Mouse (Mus musculus) erythroblast, adult 5-6 weeks (primary cell): ENCODE results near the gene Klhl21. TPM values are rescaled to one million over a fixed set of nuclear protein-coding genes. Genes with fewer than 3 reads are reported as not detected.

Source experiments
- ATAC-seq: replicated peaks from 2 replicates; pipeline ENCODE4 v1.8.0; 2016; ENCODE audit warnings: moderate number of reproducible peaks, mild to moderate bottlenecking, moderate TSS enrichment, inconsistent platforms; ENCODE audit not compliant: poor library complexity, low FRiP score, severe bottlenecking
- total RNA-seq, 2 experiments: library from RNA; stranded (forward) in 1 of 2; stranded (reverse) in 1 of 2; fragments of 150-400 nt in 1 of 2; fragments of 200-764, 138-1000 nt in 1 of 2; gene quantifications; 2 replicates each; pipeline versions ENCODE4 v1.2.3 to v1.2.4; 2015 to 2017; ENCODE audit warnings: low replicate concordance in 2 of 2

Gene Klhl21
- total RNA-seq, 2 experiments from 2014 or later = 0.77 to 2.7 TPM

DNA sequence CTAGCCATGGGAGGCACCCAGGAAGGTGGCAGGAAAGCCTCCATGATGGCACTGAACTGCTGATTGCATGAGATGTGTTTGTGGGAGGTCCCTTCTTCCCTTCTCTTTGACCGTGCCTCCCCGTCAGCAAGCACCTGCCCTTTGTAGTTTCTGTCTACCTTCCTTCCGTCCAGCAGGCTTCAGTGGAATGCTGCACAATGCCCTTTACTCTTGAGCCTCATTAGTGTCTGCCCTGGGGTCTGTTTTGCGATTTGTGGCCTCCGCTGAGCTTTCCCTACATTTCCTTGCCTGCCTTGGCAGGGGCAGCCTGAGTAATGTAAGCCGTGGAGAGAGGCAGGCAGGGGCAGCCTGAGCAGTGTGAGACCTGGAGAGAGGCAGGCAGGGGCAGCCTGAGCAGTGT lies 36.0 kb downstream of the Klhl21 start:
- no peak for ATAC-seq

DNA sequence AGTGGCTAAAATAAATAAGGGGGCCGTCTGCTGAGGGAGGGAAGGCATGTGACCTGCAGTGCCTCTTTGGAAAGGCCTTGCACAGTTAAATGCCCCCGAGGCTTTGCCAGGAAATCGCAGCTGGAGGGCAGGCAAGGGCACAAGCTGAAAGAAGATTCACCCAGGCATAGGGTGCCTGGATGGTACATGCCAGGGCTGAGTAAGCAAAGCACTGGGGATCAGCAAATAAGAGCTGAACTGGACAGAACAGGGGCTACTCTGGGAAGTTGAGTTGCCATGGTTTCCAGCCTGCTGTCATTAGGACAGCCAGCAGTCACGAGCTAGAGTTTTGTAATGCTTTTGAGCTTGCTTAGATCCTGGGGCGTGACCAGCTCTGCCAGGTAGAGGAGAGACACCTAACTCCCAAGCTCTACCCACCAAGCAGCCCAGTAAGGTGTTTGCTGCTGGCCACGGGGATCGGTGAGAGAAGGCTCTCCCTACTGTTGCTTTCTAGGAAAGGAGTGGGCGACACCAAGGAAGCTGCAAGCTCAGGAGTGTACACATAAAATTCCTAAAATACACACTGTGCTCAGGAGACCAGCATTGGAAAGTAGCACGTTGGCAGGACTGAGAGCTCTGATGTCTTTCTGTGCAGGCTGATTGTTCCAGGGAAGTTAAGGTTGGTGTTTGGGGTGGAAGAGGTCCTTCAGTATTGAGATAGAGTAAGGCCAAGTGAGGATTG lies 53.9 kb downstream of the Klhl21 start:
- ATAC-seq = no peak

- no peak for ATAC-seq
These were observed 58.7 kb downstream of the Klhl21 start for GRCm38 (mm10) chr4:152067280-152067679.

Other genes starting within 250 kb of the Klhl21 start
- 11.7 and 27.8 TPM in 2 replicates for gene Camta1, start 146.9 kb upstream of the Klhl21 start, total RNA-seq (2015; ENCODE audit: low replicate concordance)
- 4.9 and 25.7 TPM in 2 replicates for gene Camta1, start 146.9 kb upstream of the Klhl21 start, total RNA-seq (2017; ENCODE audit: low replicate concordance)
- gene Dnajc11, start 75.1 kb upstream of the Klhl21 start, total RNA-seq (2015; ENCODE audit: low replicate concordance) = 17.1 and 26.3 TPM in 2 replicates
- gene Dnajc11, start 75.1 kb upstream of the Klhl21 start, total RNA-seq (2017; ENCODE audit: low replicate concordance) = 39.4 and 50.2 TPM in 2 replicates
- gene Thap3, start 19.8 kb upstream of the Klhl21 start, total RNA-seq (2015; ENCODE audit: low replicate concordance) = 0.58 and 2.1 TPM in 2 replicates
- gene Thap3, start 19.8 kb upstream of the Klhl21 start, total RNA-seq (2017; ENCODE audit: low replicate concordance) = 0.84 TPM in 1 of 2 replicates, not detected in the other
- 0.42 and 1.9 TPM in 2 replicates for gene Phf13, start 12.5 kb upstream of the Klhl21 start, total RNA-seq (2015; ENCODE audit: low replicate concordance)
- gene Phf13, start 12.5 kb upstream of the Klhl21 start, total RNA-seq (2017; ENCODE audit: low replicate concordance) = 0.85 and 0.98 TPM in 2 replicates
- gene Zbtb48, start 18.9 kb downstream of the Klhl21 start, total RNA-seq (2015; ENCODE audit: low replicate concordance) = 2.7 and 2.9 TPM in 2 replicates
- 2.9 and 4.2 TPM in 2 replicates for gene Zbtb48, start 18.9 kb downstream of the Klhl21 start, total RNA-seq (2017; ENCODE audit: low replicate concordance)
- gene Tas1r1, start 29.8 kb downstream of the Klhl21 start, total RNA-seq (2015; ENCODE audit: low replicate concordance) = 1.9 TPM in 1 of 2 replicates, not detected in the other
- gene Tas1r1, start 29.8 kb downstream of the Klhl21 start, total RNA-seq (2017; ENCODE audit: low replicate concordance) = not detected in 2 replicates
- gene Nol9, start 30.5 kb downstream of the Klhl21 start, total RNA-seq (2015; ENCODE audit: low replicate concordance) = 6.7 and 7.3 TPM in 2 replicates
- 3.9 and 6.3 TPM in 2 replicates for gene Nol9, start 30.5 kb downstream of the Klhl21 start, total RNA-seq (2017; ENCODE audit: low replicate concordance)
- 0.42 TPM in 1 of 2 replicates, not detected in the other for gene Plekhg5, start 63.7 kb downstream of the Klhl21 start, total RNA-seq (2015; ENCODE audit: low replicate concordance)
- 1.4 and 2.0 TPM in 2 replicates for gene Plekhg5, start 63.7 kb downstream of the Klhl21 start, total RNA-seq (2017; ENCODE audit: low replicate concordance)
- not detected in 2 replicates for gene Tnfrsf25, start 107.1 kb downstream of the Klhl21 start, total RNA-seq (2015; ENCODE audit: low replicate concordance)
- not detected in 2 replicates for gene Tnfrsf25, start 107.1 kb downstream of the Klhl21 start, total RNA-seq (2017; ENCODE audit: low replicate concordance)
- gene Espn, start 143.6 kb downstream of the Klhl21 start, total RNA-seq (2015; ENCODE audit: low replicate concordance) = not detected in 2 replicates
- gene Espn, start 143.6 kb downstream of the Klhl21 start, total RNA-seq (2017; ENCODE audit: low replicate concordance) = 0.34 and 0.42 TPM in 2 replicates
- not detected in 2 replicates for gene Hes2, start 150.1 kb downstream of the Klhl21 start, total RNA-seq (2015; ENCODE audit: low replicate concordance)
- not detected in 2 replicates for gene Hes2, start 150.1 kb downstream of the Klhl21 start, total RNA-seq (2017; ENCODE audit: low replicate concordance)
- gene Acot7, start 169.3 kb downstream of the Klhl21 start, total RNA-seq (2015; ENCODE audit: low replicate concordance) = 15.3 and 19.4 TPM in 2 replicates
- 5.2 and 9.7 TPM in 2 replicates for gene Acot7, start 169.3 kb downstream of the Klhl21 start, total RNA-seq (2017; ENCODE audit: low replicate concordance)